Mouse (Mus musculus) neutrophil, adult 83 days (primary cell): Measurements from ENCODE around the gene Dmap1. TPM values are rescaled to one million over a fixed set of nuclear protein-coding genes. Genes with fewer than 3 reads are reported as not detected.

Experiments
- total RNA-seq, 2 experiments: library from RNA; stranded (reverse); gene quantifications; one replicate each; pipeline ENCODE4 v1.2.4; 2023

Gene Dmap1
- 10 to 100 TPM; 16.8 to 17.0 TPM for total RNA-seq

GRCm38 (mm10) chr4:117681931-117682461, at the start of gene Dmap1:
TSS of gene Dmap1 (minus strand) at chr4:117682273.

GRCm38 (mm10) chr4:117724112-117724511, 42.0 kb upstream of the Dmap1 start, which contains the start of gene Gm12845:
TSS of gene Gm12845 (plus strand) at chr4:117724412.

Other genes starting within 250 kb of the Dmap1 start
- 10 to 100 TPM; 55.5 to 56.9 TPM for gene Rnf220, start 185.2 kb downstream of the Dmap1 start, total RNA-seq
- gene Eri3, start 131.9 kb downstream of the Dmap1 start, total RNA-seq = 10 to 100 TPM; 21.3 to 24.2 TPM
- not detected for gene Gm12845, start 42.1 kb upstream of the Dmap1 start, total RNA-seq
- gene Klf17, start 83.4 kb upstream of the Dmap1 start, total RNA-seq = not detected
- gene Slc6a9, start 152.2 kb upstream of the Dmap1 start, total RNA-seq = 1 to 10 TPM; 5.5 to 8.0 TPM
- gene Ccdc24, start 190.3 kb upstream of the Dmap1 start, total RNA-seq = not detected
- gene B4galt2, start 201.2 kb upstream of the Dmap1 start, total RNA-seq = under 1 TPM in 1 of 2 experiments, not detected in 1; 0.24 TPM
- 100 to 1,000 TPM; 305 to 310 TPM for gene Atp6v0b, start 205.1 kb upstream of the Dmap1 start, total RNA-seq
- 1 to 10 TPM; 4.0 to 4.7 TPM for gene Dph2, start 209.8 kb upstream of the Dmap1 start, total RNA-seq
- gene Ipo13, start 232.7 kb upstream of the Dmap1 start, total RNA-seq = 10 to 100 TPM; 20.8 to 23.8 TPM
- not detected for gene Artn, start 247.5 kb upstream of the Dmap1 start, total RNA-seq